Mouse (Mus musculus) liver, adult (tissue): ENCODE measurements around the gene Hook2.

Source experiments
- GATA4 ChIP-seq: IDR thresholded peaks from 2 replicates; pipeline ENCODE4 v1.6.1; 2014; ENCODE audit warnings: mild to moderate bottlenecking, low read length; ENCODE audit not compliant: insufficient replicate concordance

Gene Hook2

GRCm38 (mm10) chr8:84979599-84980421 lies 10.6 kb upstream of the Hook2 start:
- no peak; the same call in 1 of the 2 replicates for TF ChIP-seq GATA4

- TF ChIP-seq GATA4 = no peak
These were observed 9.6 kb upstream of the Hook2 start for GRCm38 (mm10) chr8:84980622-84981358.

- no peak for TF ChIP-seq GATA4
These were observed 8.5 kb upstream of the Hook2 start for GRCm38 (mm10) chr8:84981644-84982498.

GRCm38 (mm10) chr8:84982499-84983011 lies 7.8 kb upstream of the Hook2 start:
- TF ChIP-seq GATA4 = no peak

- TF ChIP-seq GATA4 = no peak
These were observed 5.9 kb upstream of the Hook2 start for GRCm38 (mm10) chr8:84984294-84985048.

DNA sequence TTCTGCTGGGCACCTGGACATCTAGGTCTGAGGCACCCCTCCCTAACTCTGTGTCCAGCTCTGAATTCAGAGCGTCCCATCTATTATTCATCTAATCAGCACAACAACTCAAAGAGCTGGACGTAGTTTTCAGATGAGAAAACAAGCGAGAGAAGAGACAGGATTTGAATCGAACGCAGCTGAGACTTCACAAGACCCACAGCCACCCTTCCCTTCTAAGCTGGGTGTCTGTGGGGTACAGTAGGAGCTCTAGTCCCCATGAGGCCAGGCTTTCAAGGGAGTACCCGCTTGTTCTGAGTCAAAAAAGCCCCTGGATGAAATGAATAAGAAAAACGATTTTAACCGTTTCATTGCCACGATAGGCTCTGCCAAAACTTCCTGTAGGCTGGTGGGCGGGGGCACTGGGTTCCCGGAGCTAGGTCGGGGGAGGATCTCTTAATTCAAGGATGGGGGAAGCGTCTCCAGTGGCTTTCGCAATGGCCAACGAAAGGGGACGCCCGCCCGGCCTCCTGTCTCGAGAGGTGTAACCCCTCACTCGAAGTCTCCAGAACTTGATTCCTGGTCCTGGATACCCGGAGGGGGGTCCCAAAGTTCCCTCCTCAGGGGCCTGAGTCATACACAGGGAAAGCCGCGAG lies 5.2 kb upstream of the Hook2 start:
- TF ChIP-seq GATA4 = no peak

- TF ChIP-seq GATA4 = no peak
These were observed 4.6 kb upstream of the Hook2 start for GRCm38 (mm10) chr8:84985684-84986378.

DNA sequence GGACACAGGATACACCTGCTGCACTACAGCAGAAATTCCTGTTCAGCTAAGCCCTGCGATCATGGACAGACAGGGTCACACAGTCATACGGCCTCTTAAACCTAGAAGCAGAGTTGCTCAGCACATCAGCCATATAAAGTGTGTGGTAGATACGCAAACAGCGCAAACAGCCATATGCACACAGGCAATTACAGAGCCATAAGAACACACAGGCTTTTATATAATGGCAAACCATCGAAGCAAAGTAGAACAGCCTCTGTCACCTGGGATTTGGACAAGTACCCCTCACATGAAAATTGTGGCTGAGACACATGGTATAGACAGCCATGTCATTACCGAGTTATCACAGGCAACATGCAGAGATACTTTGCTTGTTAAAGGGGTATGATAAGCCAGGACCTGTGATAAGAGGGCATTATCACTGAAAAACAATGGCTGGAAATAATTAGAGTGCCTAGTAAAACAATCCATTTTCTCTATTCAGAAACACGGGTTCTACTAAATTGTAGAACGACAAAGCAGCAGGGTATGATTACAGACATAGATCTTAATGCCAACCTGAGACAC lies 3.9 kb upstream of the Hook2 start:
- TF ChIP-seq GATA4 = no peak

DNA sequence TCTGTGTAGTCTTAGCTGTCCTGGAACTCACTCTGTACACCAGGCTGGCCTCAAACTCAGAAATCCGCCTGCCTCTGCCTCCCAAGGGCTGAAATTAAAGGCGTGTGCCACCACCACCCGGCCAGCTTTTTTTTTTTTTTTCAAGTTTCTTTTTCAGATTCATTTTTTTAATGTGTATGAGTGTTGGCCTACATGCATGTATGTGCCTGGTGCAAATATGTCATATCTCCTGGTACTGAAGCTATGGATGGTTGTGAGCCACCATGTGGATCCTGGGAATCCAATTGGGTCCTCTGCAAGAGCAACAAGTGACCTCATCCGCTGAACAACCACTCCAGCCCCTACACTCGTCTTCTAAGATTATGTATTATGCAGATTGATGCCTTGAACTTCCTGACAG lies 3.0 kb upstream of the Hook2 start:
- TF ChIP-seq GATA4 = no peak

GRCm38 (mm10) chr8:84987903-84988302 lies 2.5 kb upstream of the Hook2 start:
- no peak for TF ChIP-seq GATA4

GRCm38 (mm10) chr8:84989311-84989731 lies 1.1 kb upstream of the Hook2 start:
- no peak for TF ChIP-seq GATA4

DNA sequence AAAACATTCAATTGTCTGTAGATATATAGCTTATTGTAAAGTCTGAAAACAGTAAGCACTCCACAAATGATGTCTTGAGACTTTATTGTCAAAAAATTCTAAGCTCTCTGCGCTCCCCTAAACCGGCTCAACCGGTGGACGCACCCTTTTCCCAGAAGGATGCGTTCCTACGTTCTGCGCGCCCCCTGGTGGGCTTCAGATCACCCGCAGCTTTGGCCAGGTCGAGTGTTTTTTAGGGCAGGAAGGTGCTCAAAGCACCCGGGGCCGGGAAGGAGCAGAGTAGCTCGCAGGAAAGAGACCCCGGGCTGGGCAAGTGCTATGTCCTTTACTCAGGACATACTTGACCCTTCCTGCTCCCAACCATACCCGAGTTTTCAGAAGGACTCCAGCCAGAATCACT lies 593 bp upstream of the Hook2 start:
- no peak for TF ChIP-seq GATA4

GRCm38 (mm10) chr8:84990836-84991235 lies 433 bp downstream of the Hook2 start:
- no peak for TF ChIP-seq GATA4
